Mouse (Mus musculus) spleen, adult 2 months (tissue): Measurements from ENCODE around the gene Zfp275.

Source experiments
- CTCF ChIP-seq: fragments of 200-500 bp; IDR thresholded peaks from 2 replicates; pipeline ENCODE4 v1.5.1; 2011; ENCODE audit warnings: mild to moderate bottlenecking, inconsistent platforms; ENCODE audit not compliant: insufficient read depth, insufficient read length, insufficient replicate concordance; ENCODE audit errors: extremely low read depth
- POLR2A ChIP-seq: fragments of 200-500 bp; IDR thresholded peaks from 2 replicates; pipeline ENCODE4 v1.6.1; 2011; ENCODE audit warnings: low read depth, low read length, inconsistent platforms

DNA sequence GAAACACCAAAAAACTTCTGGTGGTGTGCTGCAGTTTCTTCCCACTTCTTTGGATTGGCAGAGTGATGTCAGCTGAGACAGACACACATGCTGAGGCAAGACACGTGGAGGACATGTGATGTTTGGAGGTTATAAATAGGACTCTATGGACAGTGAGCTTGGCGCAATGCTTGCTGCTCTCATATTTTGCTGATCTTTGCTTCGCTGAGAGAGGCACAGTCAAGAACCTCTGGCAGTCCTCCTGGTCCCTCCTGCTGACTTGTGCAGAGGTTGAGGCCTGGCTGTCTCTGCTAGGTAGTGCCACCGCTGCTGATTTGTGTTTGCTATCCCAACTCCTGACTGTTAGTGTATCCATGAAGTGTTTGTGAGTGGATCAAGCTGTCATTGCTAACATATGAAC, 49.1 kb downstream of the Zfp275 start:
- TF ChIP-seq CTCF (no peak), POLR2A (no peak)
